Mouse (Mus musculus) liver, adult 2 months (tissue): ENCODE data around the gene Zfp598.

Source experiments
- CTCF ChIP-seq: fragments of 200-500 bp; IDR thresholded peaks from 2 replicates; pipeline ENCODE4 v1.5.1; 2011; ENCODE audit warnings: low read depth, low read length, control low read depth
- POLR2A ChIP-seq: fragments of 200-500 bp; IDR thresholded peaks from 2 replicates; pipeline ENCODE4 v1.6.1; 2011; ENCODE audit warnings: low read length, control low read depth; ENCODE audit not compliant: insufficient read depth; ENCODE audit errors: extremely low read depth

DNA sequence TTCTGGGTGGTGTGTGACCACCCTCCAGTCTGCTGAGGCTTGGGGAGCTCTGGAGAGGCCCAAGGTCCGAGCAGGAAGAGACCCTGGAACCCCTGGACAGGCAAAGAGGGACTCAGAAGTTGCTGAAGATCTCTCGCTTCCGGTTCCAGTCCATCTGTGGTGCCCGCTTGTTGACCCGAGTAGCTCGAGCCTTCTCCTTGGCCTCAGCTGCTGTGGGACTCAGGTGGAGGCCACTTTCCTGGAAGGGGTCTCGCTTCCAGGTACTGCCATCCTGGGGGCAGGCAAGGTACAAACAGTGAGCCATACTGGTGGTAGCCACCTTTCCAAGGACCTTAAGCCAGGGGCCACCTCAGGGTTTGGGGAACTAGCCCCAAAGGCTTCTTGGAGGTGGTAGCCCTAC lies 29.4 kb upstream of the Zfp598 start:
- TF ChIP-seq POLR2A (no peak), CTCF (no peak)
